Mouse (Mus musculus): ENCODE results near the gene Riox1.

GRCm38 (mm10) chr12:83939332-83939731 lies 11.1 kb upstream of the Riox1 start:
- TF ChIP-seq GATA1 (IDR thresholded peaks at IDR 0.05; ENCODE audit: borderline replicate concordance, low read length) = no peak
- TF ChIP-seq FLI1 (IDR thresholded peaks at IDR 0.05; ENCODE audit: low read length) = no peak
